Mouse (Mus musculus) kidney, adult 2 months (tissue): ENCODE measurements around the gene Flvcr1.

Source experiments
- CTCF ChIP-seq: fragments of 200-500 bp; conservative IDR thresholded peaks from 2 replicates; pipeline ENCODE4 v1.5.1; 2011; ENCODE audit warnings: low read depth, mild to moderate bottlenecking, control low read depth, low read length, moderate library complexity, mixed read lengths; ENCODE audit not compliant: insufficient read depth, insufficient read length
- POLR2A ChIP-seq: fragments of 200-500 bp; IDR thresholded peaks from one replicate; pipeline ENCODE4 v1.6.1; 2011; ENCODE audit warnings: low read depth, low read length, control low read depth

GRCm38 (mm10) chr1:191054870-191055532 is 29.0 kb upstream of the Flvcr1 start:
- TF ChIP-seq CTCF = peak; percentile 25; the same call in 1 of the 2 replicates
- no peak for TF ChIP-seq POLR2A
